Mouse (Mus musculus): Measurements from ENCODE around the gene Lrrc25.

Lrrc25 gene

DNA sequence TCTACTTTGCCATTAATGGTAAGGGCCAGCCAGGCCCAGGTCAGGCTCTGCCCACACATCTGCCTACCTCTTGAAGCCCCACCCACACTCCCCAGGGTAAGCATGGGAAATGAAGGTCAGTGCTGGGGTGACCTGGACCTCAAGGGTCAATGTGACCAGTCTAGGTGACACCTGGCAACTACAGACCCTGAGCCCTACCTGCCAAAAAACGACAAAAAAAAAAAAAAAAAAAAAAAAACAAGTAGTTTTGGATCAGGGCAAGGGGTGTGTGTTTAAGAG is 32.1 kb downstream of the Lrrc25 start:
- no peak for DNase-seq (ENCODE audit: low spot score)

DNA sequence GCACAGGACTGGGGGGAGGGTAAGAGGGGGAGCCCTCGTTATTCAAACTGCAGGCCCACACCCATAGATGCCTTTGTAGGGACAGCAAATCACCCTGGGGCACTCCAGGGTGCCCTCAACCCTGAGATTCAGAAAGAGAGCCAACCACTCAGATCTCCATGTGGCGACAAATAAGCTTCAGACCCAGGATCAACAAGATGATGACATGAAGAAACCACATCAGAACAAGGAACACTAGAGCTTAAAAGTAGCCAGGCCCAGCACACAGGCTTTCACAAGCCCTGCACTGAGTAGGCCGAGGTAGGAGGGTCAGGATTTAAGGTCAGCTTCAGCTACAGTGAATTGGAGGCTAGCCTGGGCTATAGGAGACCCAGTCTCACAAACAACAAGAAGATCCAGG is 33.0 kb downstream of the Lrrc25 start:
- DNase-seq (ENCODE audit: low spot score) = no peak

GRCm38 (mm10) chr8:70649324-70649723 is 33.4 kb downstream of the Lrrc25 start:
- no peak for DNase-seq (ENCODE audit: low spot score)

- DNase-seq (ENCODE audit: low spot score) = no peak
These were observed 34.4 kb downstream of the Lrrc25 start for GRCm38 (mm10) chr8:70650351-70650750.

DNA sequence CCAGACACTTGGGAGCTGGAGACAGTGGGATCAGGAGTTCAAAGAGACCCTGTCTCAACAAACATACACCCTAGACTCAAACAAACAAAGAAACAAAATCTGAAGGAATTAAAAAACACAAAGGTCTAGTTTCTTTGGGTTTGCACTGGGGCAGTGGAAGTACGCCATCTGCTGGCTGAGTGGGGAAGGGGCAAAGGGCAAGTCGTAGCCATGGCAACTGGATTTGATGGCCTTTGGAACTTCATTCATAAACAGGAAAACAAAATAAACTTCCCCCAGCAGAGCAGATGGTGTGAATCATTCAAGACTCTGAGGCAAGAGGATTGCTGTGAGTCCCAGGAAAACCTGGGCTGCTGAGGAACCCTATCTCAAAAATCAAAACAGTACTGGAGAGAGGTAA is 37.3 kb downstream of the Lrrc25 start:
- no peak for DNase-seq (ENCODE audit: low spot score)

- DNase-seq (ENCODE audit: low spot score) = no peak
These were observed 38.2 kb downstream of the Lrrc25 start for GRCm38 (mm10) chr8:70654121-70654520.

DNA sequence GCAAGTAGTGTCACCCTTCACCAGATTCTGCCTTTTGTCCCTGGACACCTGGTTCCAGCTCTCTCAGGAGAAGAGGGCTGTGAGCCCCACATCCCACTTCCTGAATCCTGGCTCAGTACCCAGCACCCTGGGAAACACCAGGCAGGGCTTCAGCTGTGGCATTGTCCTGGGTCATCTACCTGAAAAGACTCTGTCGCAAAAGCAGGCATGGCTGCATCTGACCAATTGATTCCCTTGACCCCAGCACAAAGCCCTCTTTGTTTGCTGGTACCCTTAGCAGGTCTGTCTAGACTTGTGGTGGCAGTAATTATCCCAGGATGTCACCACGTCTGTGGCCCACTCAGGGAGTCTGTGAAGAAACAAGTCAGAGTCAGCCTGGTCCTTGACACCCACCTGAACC is 39.5 kb downstream of the Lrrc25 start:
- DNase-seq (ENCODE audit: low spot score) = no peak

DNA sequence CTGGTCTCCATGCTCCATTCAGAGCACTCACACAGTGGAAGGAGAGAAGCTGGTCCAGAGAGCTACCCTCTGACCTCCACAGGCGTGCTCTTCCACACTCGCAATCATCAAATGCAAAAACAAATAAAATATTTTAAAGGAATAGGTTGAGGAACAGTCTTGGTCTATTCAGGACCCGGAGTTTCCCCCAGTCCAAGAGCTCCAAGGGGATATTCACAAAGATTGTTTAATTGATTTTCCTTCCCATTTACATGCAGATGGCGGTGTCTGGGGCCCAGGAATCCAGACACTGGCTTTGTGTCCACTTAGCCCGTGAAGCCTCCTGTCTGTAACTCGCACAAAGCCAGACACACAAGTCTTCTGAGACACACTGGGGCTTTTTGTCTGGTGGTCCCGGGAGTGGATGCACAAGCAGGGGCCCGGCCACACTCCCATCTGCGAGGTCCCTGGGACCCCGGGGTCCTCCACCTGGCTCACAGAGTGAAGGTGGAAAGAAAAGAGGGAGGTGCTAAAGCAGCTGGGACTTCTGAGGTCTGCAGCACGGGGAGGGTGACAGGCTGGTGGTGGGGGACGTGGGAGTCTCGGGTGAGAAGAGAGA is 40.3 kb downstream of the Lrrc25 start:
- DNase-seq (ENCODE audit: low spot score) = no peak

DNA sequence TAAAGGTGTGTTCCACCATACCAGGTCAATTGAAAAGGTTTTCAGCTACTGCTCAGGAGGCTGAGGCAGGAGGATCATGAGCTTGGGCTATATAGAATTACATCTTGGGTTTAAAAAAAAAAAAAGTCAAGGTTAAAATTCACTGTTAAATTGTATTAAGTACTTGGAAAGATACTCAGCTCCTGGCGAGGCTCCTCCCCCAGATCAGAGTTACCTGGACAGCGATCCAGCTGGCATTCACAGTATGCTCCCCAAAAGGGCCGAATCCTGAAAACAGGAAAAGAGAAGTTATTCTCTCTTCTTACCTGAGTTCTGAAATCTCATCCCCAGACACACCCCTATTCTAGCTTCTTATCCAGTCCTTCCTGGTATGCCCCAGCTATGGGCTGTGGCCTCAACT is 41.3 kb downstream of the Lrrc25 start:
- DNase-seq (ENCODE audit: low spot score) = no peak

DNA sequence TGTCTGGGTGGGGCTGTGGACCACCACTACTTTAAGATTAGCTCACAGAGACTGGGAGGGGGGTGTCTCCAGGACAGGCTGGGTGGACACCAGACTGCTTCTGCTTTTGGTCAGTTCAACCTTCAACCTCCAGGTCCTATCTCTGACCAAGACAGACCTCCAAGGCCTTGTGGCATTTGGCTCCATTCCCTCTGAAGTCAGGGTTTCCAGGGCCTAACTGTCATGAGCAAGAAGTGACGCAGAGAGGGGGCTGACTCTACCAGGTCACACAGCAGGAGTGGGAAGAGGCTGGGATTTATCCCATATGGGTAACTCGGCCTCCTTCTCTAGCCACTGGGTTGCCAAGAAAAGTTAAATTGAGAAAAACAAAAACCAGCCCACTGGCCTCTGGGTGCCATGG is 41.8 kb downstream of the Lrrc25 start:
- DNase-seq (ENCODE audit: low spot score) = no peak

DNA sequence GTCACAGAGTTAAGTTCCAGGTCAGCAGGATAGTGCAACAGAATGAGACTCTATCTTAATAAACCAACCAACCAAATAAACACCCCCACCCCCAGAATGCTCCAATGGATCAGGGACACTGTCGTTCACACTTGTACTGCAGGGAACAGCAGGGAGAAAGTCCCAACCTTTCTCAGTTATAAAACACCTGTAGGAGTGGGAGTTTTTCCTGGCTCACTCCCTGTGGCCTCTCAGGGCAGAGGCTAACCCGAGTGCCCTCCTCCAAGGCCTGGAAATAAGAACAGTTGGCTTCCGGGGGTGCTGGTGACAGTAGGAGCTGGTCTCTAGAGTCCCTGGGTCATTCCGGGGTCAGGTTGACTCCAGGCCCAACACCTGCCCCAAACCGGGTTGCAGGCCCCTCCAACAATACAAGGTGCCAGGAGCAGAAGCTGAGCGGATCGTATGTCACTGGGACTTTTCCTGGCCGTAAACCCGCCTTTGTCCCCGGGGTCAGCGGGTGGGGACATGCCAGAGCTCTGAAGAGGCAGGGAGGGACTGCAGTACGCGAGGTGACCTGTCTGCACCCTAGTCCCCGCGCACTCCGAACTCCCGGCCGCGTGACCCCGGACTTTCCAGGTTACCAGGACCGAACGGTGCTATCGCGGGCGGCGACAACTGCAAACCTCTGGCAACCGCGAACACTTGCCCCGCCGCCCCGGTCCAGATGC is 43.1 kb downstream of the Lrrc25 start:
- DNase-seq (ENCODE audit: low spot score) = no peak

GRCm38 (mm10) chr8:70659604-70660272 is 43.8 kb downstream of the Lrrc25 start:
- peak; percentile 53 for DNase-seq (ENCODE audit: low spot score)

DNA sequence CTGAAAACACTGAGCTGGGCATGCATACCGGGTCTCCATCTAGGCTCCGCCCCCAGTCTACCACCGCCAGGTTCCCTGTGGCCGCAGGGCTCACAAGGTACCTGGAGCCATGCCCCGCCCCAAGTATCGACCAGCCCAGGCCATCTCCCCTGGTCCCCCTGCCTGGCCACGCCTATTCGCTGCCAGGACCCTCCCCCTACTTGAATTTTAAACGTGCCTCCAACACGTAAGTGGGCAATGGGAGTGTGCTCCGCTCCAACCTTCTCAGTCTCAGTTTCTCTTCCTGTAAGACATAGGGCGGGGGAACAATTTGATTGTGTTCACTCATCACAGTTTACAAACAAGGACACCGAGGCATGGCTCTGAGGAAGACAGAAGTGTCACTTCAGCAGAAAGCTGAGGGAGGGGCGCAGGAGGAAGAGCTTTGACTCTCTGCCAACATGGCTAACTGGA is 44.3 kb downstream of the Lrrc25 start, which contains the start of gene Pgpep1:
Gene Pgpep1 (minus strand): TSS at position 116 of the 453 bp plus-strand sequence.
- no peak for DNase-seq (ENCODE audit: low spot score)

DNA sequence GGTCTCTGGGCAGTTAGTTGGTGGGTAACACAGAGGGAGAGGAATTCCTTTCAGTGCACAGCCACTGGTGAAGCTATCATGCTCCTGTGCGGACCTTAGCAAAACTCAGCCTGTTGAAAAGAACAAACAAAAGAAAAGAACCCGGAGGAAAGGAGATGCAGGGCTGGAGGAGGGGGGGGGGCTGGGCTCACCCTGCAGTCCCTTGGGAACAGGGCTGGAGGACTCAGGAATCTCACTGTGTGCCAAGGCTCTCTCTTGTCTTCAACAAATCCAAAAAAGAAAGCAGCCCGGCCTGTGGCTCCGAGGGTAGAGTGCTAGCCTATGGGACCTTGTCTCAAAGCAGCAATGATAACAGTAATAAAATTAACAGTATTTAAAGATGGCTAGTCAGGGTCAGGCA is 47.7 kb downstream of the Lrrc25 start:
- DNase-seq (ENCODE audit: low spot score) = no peak

- DNase-seq (ENCODE audit: low spot score) = no peak
These were observed 48.7 kb downstream of the Lrrc25 start for GRCm38 (mm10) chr8:70664631-70665030.

DNA sequence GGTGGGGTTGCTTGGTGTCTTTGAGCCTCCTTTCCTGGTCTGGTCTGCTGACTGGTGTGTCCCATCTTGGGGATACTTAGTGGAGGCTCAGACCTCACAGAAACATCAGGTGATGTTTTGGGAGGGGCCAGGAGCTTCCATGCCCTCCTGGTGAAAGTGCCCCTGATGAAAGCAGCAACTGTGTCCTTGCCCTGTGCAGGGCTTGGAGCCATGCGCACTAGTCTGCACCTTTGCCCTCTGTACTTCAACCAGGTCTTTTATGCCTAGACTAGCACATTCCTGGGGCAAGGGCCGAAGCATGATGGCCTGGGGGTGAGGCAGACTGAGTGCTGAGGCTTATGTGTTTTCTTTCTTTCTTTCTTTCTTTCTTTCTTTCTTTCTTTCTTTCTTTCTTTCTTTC is 49.6 kb downstream of the Lrrc25 start:
- DNase-seq (ENCODE audit: low spot score) = no peak

GRCm38 (mm10) chr8:70667071-70667470 is 51.1 kb downstream of the Lrrc25 start:
- no peak for DNase-seq (ENCODE audit: low spot score)
